Mouse (Mus musculus): ENCODE results near the gene Gm11214.

The Gm11214 gene

DNA sequence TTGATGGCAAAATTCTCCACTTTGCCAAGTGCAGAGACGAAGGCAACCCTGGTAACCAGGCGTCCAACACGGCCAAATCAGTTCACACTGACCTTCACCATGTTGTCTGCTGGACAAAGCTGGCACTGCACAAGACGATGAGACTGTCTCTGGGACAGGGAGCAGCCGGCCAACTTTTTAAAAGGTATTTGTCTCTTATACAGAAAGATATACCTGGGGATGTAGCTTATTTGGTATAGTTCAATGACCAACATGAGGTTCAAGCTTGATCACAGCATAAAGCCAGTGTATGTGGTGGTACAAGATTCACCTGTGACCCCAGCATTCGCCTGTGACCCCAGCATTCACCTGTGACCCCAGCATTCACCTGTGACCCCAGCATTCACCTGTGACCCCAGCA is at the start of gene Gm11214:
Gene Gm11214, minus strand, starts transcription at position 101 of the 400 bp plus-strand sequence.
- no peak for DNase-seq (ENCODE audit: low spot score)

DNA sequence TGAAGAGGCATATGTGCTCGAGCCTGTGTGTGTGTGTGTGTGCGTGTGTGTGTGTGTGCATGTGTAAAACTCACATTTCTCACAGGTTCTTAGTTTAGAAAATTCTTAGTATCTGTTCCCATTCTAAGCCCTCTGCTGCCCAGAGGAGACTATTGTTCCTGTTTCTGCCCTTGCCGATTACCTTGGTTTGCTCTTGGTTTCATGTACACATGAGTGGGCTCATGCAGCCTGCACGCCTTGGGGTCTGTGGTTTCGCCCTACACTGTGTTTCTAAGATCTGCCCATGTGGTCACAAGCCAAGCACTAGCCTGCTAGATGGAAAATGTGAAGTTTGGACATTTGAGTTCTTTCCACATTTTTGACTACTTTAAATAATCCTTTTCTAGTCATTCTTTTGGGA is 48.7 kb upstream of the Gm11214 start:
- no peak for DNase-seq (ENCODE audit: low spot score)

DNA sequence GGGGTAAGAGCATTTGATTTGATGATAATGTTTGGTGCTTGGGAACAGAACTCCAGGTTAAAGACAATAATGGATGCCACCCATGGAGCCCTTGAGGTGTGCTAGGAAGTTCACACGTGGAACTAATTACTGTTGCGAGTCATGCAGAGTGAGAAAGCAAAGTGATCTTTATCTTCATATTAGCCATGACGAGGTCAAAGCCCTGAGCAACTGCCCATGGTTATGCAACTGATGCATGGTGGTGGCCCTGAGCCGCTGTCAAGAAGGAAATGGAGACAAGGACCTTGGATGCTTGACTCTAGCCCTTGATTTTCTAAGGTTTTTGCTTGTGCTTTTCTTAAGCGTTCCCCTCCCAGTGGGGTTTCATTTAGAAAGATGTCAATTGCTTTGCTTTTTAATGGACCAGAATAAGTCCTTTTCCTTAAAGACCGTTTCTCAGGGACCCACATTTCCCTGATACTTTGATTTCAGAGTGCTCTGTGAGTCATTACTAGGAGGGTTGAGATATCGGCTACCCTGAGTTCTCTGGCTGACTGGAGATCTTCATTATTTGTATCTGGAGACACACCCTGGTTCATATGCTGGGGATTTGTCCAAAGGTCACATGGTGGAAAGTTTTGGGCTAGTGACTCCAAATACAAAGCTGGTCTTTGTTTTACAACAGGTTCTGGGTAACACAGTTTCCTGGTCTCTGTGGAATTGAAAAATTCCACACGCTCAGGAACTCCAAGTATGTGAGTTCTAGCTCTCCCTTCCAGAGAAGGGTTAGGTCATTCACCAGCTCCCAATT is 47.4 kb upstream of the Gm11214 start:
- no peak for DNase-seq (ENCODE audit: low spot score)

DNA sequence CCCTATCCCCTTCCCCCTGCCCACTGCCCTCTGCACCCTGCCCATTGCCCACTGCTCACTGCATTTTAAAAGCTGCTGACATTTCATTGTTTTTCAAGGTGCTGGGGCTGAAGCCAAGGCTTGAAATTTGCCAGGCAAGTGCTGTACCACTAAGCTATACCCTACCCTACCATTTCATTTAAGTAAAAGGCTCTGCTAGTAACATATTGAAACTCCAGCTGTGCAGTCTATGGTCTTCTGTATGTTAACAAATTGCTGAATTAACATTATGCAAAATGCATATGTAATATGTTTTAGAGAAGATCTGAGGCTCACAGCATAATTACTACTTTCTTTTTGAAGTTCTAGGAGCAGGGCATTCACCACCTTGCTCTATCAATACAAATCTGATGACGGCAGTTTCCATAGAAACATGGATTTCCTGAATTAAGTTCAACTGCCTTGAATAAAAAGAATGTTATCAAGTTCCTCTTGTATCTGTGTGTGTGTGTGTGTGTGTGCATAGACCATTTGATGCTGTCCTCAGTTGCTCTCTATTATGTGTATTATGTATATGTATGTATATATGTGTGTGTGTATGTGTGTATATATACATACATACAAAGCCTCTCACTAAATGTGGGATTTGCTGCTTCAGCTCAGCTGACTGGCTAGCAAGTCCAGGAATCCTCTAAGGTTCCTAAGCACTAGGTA is 43.2 kb upstream of the Gm11214 start:
- DNase-seq (ENCODE audit: low spot score), result no peak

DNA sequence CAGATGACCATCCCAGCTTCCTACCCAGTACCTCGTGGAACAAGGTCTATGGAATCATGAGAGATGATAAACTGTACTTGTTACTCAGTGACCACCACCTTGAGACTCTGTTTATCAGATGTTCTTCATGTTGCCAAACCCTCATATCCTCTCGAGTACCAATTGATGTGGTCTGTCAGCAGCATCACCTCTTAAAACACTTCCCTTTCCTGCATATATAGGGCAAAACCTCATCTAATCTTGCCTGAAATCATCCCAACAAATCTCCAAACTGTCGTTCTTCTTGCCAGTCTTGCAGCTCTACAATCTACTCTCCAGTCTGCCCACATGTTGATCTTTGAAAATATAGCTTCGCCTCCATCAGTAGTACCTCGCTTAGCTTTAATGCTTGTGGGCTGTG is 41.1 kb upstream of the Gm11214 start:
- no peak for DNase-seq (ENCODE audit: low spot score)

DNA sequence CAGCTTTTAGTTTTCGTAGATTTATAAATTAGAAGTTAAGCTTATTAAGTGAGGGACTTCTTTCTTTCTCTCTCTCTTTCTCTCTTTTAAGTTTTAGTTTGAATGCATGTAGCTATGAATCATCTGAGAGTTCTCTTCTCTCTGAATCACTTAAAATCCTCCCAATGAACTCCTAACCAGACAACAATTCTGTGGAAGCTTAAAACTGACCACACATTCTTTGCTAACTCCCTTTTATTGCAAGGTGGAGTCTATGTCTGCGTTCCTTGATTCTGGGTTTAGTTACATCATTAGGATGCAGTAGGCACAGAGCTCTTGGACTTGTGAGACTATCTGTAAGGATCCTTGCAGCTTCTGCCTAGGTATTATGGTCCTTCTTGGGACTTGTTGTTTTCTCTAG is 40.5 kb upstream of the Gm11214 start:
- DNase-seq (ENCODE audit: low spot score), result no peak

DNA sequence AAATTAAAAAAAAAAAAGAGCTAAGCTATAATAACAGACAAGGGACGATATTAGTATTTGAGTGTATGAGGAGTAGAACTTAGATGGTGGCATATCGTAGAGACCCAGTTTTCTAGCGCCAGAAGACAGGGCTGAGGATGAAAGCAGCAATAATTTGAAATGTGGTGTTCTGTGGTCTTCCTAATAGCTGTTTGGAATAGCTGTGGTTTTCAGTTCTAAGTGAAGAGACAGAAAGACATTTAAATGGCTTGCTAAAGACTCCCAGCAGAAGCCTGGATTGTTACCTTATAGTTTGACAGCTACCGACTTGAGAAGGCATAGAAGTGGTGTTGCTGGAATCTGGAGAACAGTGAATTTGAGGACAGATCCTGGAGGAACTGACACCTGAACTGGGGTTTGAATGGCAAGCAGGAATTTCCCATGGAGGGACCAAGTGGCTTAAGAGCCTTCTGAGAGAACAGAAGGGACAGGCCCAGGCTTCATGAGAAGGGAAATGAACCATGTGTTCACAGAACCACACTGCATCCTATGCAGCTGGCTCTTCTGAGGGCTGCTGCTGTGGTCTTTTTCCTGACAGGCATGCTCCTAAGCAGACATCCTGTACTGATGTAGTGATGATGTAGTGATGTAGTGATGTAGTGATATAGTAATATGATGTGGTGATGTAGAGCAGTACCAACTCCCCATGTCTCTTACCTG is 39.0 kb upstream of the Gm11214 start:
- DNase-seq (ENCODE audit: low spot score), result no peak

DNA sequence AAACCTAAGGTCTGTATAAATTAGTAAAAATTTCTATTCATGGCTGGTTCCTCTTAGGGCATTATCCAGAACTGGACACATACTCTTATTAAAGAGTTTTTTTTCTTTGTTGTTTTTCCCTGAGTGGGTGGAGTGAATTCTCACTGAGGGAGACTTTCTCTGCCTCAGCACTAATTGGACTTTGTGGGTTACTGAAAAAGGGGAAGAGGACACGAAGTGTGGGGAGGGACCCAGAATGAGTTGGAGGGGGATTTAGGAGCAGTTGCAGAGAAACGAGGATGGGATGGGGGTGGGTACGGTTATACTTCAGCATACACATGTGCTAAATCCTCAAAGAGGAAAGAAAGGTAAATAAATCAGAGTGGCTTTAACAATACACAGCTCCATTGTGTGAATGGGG is 36.6 kb upstream of the Gm11214 start:
- no peak for DNase-seq (ENCODE audit: low spot score)

DNA sequence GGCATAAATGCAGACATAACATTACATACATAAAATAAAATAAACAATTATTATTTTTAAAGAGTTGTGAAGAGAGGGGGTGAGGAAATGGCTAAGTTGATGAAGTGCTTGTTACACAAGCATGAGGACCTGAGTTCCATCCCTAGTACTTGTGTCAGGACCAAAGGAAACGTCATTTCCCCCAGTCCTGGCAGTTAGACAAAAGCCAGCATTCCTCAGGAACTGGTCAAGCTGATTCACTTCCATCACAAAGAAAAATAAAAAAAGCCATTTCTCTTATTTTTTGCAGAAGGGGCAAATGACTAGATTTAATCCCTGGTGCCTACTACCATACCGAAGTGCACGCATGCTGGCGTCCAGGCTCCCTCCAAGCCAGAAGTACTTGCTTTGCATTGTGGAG is 33.7 kb upstream of the Gm11214 start:
- no peak for DNase-seq (ENCODE audit: low spot score)

DNA sequence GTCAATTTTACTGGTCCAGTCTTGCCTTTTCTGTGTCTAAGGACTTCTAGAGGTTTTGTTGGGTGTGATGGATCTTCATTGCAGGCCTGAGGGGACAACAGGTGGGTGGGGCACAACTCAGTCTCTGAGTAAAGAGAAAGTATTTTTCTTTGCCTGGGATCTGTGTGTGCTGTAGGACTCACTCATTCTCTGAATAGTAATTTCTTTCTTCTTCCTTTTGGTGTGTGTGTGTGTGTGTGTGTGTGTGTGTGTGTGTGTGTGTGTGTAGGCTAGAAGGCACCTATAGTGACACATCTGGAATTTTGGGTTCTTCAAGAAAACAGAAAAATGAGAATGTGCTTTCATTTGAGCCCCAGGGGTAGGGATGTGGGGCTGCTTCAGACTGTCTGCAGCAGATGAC is 29.2 kb upstream of the Gm11214 start:
- no peak for DNase-seq (ENCODE audit: low spot score)

DNA sequence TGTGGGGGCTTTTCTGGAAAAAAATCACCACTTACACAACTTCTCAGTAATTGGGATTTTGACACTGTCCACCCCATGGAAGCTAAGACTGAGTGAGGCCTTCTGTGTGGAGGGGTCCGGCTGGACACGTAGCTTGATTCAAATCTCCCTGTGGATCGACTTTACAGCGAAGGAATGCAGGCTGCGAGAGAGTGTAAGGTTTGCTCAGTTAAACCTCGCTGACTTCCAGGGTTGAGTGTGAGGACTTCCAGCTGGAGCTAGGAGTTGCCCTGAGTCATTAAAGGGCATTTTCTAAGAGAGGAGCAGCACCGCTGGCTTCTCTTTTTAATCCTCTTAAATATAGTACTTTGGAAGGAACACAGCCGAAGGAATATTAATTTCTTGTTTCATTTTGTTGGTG is 24.2 kb upstream of the Gm11214 start:
- DNase-seq (ENCODE audit: low spot score), result no peak

DNA sequence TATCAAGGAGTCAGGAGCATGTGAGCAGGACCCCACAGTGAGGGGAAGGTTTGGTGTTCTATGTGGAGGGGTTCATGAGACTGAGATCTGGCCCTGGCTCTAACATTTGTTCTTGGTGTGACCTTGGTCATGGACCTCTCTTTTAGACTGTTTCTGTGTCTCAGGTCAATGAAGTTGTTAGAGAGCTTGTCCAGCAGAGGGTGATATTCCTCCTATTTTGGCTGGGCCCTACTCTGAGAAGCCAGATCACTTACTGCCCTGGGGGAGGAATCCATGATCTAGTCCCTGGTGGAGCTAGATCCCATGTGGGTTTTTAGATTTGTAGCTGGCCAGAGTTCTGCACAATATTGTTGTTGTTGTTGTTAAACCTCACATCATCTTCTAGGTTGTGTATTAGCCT is 23.0 kb upstream of the Gm11214 start:
- peak; percentile 22 for DNase-seq (ENCODE audit: low spot score)

DNA sequence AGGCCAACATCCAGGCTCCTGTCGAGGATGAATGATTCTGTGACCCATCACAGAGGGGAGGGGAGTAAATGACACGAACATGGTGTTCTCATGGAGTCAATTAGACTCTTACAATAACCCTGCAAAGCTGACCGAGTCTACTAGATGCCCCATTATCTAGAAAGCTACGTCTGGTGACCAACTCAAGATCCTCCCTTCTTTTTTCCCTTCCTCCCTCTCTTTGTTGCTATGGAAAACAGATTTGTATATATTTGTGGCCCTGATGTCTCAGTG is 22.0 kb upstream of the Gm11214 start:
- no peak for DNase-seq (ENCODE audit: low spot score)

DNA sequence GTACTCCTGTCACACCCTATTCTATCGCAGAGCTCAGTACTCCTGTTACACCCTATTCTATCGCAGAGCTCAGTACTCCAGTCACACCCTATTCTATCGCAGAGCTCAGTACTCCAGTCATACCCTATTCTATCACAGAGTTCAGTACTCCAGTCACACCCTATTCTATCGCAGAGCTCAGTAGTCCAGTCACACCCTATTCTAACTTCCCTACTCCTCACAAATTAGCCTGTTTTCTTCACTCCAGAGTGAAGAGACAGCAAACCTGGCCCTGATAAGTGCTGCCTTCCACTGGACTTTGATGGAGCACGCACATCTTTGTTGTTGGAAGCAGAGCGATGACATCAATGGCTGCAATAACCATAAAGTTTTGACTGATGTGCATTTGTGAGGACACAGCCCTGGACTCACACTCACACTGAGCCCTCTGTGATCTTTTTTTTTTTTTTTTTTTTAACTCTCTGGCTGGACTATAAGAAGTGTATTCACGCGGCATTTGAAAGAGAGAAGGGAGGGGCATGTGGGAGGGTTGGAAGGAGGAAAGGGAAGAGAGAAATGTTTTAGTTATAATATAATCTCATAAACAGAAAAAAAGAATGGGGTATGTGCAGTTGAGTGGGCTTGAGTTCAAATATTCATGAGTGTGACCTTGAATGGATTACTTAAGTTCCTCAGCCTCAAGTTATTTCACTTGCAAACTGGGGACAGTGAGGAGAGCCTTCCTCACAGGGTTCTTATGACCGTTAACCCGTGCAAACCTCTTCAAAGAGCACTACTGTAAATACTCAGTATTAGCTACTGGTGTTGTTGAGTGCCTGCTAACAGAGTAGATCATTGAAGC is 21.5 kb upstream of the Gm11214 start:
- no peak for DNase-seq (ENCODE audit: low spot score)

DNA sequence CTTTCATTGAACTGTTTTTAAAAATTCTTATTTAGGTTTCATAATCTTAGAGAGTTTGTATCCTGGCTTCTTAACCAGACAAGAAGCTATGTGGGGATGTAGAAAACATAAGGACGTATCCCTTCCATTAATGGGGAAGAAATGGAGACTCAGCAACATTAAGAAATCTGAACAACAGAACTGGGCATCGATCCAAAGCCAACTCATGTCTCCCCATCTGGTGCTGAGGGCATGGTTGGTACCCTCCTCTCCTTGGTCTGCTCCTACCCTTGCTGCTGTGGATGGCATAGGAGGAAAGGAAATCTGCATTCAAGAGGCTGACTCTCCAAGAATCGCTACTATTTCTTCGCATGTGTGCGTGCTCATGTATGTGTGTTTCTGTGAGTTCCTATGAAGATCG is 20.5 kb upstream of the Gm11214 start:
- DNase-seq (ENCODE audit: low spot score), result no peak

DNA sequence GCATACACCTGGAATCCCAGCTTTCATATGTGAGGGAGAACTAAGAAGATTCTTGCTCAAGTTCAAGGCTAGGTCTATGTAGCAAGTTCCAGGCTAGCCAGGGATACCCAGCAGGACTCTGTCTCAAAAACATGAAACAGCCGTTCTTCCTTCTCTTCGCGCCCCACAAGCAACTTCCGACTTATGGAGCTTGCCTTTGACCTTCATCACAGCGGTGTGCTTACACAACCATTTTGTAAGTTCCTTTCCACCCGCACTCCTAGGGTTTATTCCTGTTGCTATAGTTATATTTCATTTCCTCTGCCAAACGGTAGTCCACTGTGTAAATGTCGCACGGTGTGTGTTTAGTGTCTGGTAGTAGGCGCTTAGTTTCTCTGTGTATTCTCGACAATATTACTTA is 19.9 kb upstream of the Gm11214 start:
- DNase-seq (ENCODE audit: low spot score), result no peak

DNA sequence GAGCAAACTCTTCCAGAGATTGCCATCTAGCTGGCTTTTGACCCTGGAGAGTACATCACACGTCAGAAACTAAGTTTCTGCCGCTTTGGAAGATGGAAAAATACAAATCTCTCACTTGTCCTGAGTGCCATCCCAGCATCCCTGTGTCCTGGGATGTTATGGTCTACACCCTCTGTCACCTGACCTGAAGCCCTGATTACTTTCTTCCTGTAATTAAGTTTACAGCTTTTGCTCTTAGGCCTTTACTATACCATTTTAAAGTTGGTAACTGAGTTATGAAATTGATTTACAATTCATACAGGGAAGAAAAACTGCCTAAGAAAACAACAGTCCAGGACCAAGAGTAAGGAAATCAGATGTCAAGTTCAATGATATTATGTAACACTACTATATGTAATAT is 19.3 kb upstream of the Gm11214 start:
- no peak for DNase-seq (ENCODE audit: low spot score)

DNA sequence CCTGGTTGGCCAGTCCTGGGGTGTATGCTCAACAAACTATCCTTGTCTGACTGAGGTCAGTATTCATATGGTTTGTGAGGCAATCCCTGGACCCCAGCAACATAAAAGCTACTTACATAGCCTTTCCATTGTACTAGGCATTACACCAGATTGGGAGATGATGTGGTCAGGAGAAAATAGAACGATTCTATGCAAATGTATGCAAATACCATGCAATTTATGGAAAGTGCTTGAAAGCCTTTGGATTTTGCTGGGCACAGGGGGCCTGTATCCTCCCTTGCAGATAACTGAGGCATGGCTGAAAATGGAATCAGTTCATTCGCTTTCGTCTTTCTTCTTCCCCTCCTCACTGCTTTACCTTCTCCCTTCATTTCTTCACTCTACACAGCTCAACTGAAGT is 18.4 kb upstream of the Gm11214 start:
- DNase-seq (ENCODE audit: low spot score), result no peak

DNA sequence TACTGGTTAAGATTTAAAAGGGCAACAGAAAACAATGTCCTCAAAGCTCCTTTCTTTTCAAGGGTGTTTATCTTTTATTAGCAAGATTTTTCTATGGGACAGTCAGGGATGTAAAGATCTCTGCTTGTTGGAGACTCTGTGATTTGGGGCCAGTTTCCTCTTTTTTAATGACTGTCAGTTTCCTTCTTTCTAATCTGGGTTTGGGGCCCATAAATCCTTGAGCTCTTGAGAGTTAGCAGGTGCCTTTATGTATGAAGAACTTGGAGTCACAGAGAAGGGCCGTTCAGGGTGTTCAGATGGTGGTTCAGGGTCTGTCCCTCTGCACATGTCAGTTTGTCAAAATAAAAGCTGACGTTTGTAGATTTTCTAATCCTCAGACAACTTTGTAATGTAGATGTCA is 11.9 kb upstream of the Gm11214 start:
- DNase-seq (ENCODE audit: low spot score), result no peak

DNA sequence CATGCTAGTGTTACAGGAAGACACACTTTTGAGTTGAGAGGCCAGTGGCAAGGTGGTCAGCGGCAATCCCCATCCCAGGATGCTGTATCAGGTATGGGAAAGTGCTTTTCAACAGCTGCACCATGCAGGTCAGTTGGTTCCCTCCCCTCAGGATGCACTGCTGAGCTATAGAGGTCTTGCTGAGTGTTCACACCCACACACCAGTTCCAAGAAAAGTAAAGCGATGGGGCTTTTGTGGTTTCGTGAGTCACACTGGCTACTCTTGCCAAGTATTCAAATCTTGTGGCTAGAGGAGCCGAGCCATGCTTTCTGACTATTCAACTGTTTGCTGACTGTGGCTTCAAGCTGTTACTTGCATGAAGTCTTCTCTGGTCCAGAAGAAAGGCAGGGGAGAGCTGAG is 5.1 kb upstream of the Gm11214 start:
- DNase-seq (ENCODE audit: low spot score), result peak; percentile 16

DNA sequence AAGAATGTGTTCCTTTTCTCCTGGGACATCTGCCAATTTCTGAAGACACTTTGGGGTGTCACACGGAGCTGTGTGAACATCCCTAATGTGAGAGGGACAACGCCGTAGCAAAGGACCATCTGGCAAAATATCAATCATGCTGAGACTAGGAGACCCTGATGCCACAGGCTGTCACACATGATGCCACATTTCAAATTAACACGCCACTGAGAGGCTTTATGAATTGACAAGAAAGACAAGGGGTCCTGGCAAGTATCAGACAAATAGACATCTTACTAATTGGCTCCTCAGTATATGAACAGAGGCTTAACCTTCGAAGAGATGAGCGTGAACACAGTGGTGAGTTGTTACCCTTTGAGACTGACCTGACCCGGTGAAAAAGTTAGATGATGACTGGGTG is 2.6 kb upstream of the Gm11214 start:
- DNase-seq (ENCODE audit: low spot score), result no peak

DNA sequence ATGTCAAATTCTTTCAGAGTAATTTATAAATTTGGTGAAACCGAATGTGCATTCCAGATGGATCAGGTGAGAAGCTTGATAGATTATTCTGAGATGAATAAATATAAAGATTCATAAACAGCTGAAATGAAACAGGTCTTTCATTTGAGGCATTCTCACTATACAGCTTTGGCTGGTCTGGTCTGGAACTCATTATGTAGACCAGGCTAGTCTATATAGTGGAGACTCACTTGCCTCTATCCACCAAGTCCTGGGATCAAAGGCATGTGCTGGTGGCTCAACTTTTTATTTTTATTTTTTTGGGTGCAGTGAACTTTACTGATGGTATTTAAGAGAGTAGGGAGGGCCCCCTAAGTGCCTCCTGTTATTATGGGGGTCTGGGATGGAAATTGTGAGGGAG is 1.3 kb downstream of the Gm11214 start:
- no peak for DNase-seq (ENCODE audit: low spot score)

DNA sequence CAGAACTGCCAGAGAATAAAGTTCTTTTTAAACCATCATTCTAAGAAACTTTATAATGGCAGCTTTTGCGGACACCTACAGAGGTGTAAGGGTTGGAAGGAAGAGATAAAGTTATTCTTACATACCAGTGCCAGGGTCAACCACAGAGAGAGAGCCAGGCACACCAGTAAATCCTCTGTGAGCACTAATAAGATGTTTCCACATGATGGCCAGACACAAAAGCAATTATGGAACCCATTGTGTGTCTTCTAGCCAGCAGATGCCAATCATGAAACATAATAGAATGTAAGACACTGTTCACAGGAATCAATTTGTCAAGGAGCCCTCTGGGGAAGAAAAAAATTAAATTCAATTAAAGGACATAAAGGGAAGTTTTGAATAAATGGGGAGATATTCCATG is 1.8 kb downstream of the Gm11214 start:
- DNase-seq (ENCODE audit: low spot score), result no peak

Data from urinary bladder, postnatal 25 days (tissue).